Mouse (Mus musculus) olfactory bulb, adult 2 months (tissue): ENCODE results near the gene Dcaf11. TPM values are rescaled to one million over a fixed set of nuclear protein-coding genes. Genes with fewer than 3 reads are reported as not detected.
A peak's percentile ranks its signal among the peaks of the same experiment; 100 is the strongest.

Experiments used
- H3K27ac ChIP-seq: fragments of 200-500 bp; 2 replicates; pipeline ENCODE4 v1.5.1; 2012; ENCODE audit warnings: low read depth, low read length; ENCODE audit not compliant: insufficient read depth
- H3K4me1 ChIP-seq: fragments of 200-500 bp; 2 replicates; pipeline ENCODE4 v1.6.1; 2012; ENCODE audit warnings: low read length; ENCODE audit not compliant: control insufficient read depth, insufficient read depth
- H3K4me3 ChIP-seq: fragments of 200-500 bp; 2 replicates; pipeline ENCODE4 v1.5.1; 2012; ENCODE audit warnings: mild to moderate bottlenecking, low read depth, low read length, moderate library complexity; ENCODE audit not compliant: insufficient read depth
- CTCF ChIP-seq: fragments of 200-500 bp; IDR thresholded peaks from 2 replicates; pipeline ENCODE4 v1.5.1; 2012; ENCODE audit warnings: low read depth, mild to moderate bottlenecking, low read length, moderate library complexity; ENCODE audit not compliant: insufficient read depth
- POLR2A ChIP-seq: fragments of 200-500 bp; IDR thresholded peaks from 2 replicates; pipeline ENCODE4 v1.6.1; 2012; ENCODE audit warnings: mild to moderate bottlenecking, low read depth, low read length, moderate library complexity; ENCODE audit not compliant: insufficient read depth
- WGBS: fragments of 180-500 bp; shearing (Covaris S2); methylation state at CpG from one replicate; pipeline ENCODE4 v1.1.7; 2018; 5-methylcytosine and 5-hydroxymethylcytosine counted together
- polyA plus RNA-seq: library from polyadenylated mRNA; stranded (reverse); fragments of >200 nt; gene quantifications from 2 replicates; pipeline ENCODE4 v1.2.4, GENCODE M21; 2012; ENCODE audit warnings: low replicate concordance; ENCODE audit not compliant: missing spikeins, insufficient read depth, insufficient read length

Gene Dcaf11
- polyA plus RNA-seq, 1 experiment: not detected

DNA sequence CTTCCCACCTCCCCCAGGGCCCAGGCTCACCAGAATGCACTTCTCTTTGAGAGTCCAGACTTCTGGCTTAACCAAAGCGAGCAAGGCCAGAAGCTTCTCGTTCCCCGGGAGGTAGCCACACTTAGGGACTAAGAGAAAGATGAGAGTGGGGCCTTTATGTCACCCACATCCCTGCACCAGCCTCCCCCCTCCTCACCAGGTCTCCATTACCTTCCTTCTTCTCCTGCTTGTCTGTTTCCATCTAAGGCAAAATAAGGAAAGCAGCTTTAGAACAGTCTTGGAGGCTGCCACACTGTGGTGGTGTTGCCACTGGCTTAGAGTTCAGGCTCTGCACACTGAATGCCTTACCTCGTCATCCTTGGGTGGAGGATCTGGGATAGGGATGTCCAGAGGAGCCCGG is 29.5 kb downstream of the Dcaf11 start:
- H3K4me3 ChIP-seq: no peak overlapping the region
- WGBS: 86% methylated on average over 5 of the region's 5 CpGs
- TF ChIP-seq POLR2A: no peak
- no peak for TF ChIP-seq CTCF
- peaks cover 12% of the 10 kb centered on the region for H3K4me1 ChIP-seq
- no peak overlapping the region for H3K27ac ChIP-seq

DNA sequence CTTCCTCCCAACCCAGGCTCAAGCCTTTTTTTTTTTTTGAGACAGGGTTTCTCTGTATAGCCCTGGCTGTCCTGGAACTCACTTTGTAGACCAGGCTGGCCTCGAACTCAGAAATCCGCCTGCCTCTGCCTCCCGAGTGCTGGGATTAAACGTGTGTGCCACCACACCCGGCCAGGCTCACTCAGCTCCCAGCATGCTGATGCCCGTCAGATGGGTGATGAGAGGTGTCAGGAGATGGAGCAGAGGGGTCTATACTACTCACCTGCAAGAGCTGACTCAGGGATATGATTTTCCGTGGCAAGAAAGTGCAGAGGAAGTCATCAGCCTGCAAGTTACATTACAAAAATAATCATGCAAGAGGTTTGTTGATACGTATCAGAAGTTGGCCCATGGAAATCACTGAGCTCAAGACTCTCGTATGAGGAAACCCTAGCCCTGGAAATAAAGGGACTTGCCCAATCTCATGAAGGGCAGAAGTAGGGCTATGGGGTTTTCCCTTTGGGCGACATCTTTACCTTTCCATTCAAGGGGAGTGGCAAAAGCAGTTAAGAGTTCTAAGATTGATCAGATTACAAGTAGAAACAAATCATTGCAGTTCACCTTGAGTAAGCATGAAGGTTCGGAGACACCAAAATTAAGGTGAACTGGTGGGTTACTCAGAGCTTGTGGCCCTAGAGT is 30.1 kb downstream of the Dcaf11 start:
- Histone ChIP-seq H3K4me3 (no peak overlapping the region; the same call in 1 of the 2 replicates), H3K27ac (no peak overlapping the region), H3K4me1 (peaks cover 13% of the 10 kb centered on the region)
- TF ChIP-seq POLR2A (no peak), CTCF (no peak)
- 86% methylated on average over 11 of the region's 11 CpGs for WGBS

DNA sequence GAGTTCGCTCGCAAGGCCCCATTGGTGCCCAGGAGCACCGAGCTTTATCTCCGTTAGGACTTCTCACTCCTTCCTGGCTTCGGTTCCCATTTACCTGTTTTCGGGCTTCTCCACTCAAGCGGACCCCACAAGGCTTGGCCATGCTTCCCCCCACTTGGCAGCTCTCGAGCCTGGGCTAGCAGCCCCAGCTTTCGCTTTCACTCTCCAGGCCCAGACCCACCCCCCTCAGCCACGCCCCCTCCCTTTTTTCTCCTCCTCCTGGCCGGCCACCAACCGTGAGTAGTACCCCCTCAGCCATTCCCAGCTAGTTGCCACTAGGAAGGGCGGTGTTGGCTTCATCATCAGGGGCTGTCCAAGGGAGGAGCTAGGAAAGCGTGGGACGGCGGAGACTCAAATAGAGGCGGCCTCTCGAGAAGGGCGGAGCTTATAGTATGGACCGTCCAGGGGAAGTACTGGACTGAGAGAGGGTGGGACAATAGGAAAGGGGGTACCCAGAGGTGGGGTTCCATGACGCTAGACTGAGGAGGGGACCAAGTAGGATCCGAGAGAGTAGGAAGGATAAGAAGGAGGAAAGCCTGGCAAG is 31.0 kb downstream of the Dcaf11 start, which contains the start of gene Psme2:
Gene Psme2, minus strand, starts transcription at position 366 of the 583 bp plus-strand sequence.
- TF ChIP-seq CTCF: no peak
- TF ChIP-seq POLR2A: no peak; the same call in 1 of the 2 replicates
- Histone ChIP-seq H3K4me1 (peaks cover 9% of the 10 kb centered on the region; the same call in 1 of the 2 replicates), H3K27ac (peak within 1 kb of the TSS; percentile 72), H3K4me3 (peak within 1 kb of the TSS; percentile 69)
- WGBS: under 1% methylated on average over 22 of the region's 22 CpGs

DNA sequence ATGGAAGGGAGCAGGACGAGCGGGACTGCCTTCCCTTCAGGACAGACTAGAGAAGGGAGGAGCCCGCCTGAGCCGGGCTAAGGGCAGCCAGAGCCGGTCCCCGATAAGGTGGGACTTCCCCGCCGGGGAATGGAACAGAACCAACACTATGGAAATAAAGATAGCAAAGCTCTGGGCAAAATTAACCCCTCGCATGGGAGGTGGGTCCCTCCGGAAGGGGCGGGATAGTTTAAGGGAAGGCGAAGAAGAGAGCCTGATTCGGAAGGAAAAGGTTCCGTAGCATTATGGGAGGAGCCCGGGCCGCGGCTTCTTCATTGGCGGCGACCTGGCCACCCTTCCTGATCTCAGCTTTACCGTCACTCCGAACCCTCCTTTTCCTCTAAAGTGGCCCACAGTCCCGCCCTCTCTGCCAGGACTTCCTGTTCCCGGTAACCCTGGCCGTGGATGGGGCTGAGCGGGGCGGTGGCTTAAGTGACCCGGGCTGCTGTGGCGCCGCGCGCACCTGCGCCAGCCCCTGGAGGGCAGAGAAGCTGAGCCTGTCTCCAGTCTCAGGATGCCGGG is 31.6 kb downstream of the Dcaf11 start, which contains the start of gene Rnf31:
Gene Rnf31, plus strand, starts transcription at position 378 of the 561 bp plus-strand sequence.
- TF ChIP-seq CTCF: 0 out of 2 replicates have a peak, but pooled peaks have one; percentile 12
- TF ChIP-seq POLR2A: peak; percentile 24; the same call in 1 of the 2 replicates
- under 1% methylated on average over 33 of the region's 33 CpGs for WGBS
- Histone ChIP-seq H3K4me1 (peaks cover 9% of the 10 kb centered on the region; the same call in 1 of the 2 replicates), H3K27ac (peak within 1 kb of the TSS; percentile 72), H3K4me3 (peak within 1 kb of the TSS; percentile 69)

DNA sequence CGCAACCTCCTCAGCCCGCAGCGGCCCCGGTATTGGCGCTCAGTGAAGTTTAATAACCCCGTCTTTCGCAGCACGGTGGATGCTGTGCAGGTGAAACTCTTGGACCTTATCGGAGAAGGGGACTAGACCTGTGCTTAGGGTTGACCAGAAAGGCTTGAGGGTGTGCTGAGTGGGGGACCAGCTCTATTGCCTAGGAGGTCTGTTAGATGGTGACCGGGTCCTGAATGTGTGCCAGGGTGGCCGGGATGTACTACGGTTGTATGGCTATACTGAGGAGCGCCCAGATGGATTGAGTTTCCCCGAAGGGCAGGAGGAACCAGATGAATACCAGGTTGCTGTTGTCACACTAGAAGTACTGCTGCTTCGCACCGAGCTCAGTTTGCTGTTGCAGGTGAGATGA is 32.4 kb downstream of the Dcaf11 start:
- 2% methylated on average over 16 of the region's 16 CpGs for WGBS
- Histone ChIP-seq H3K4me3 (peak overlapping the region; percentile 69), H3K27ac (no peak overlapping the region), H3K4me1 (peaks cover 9% of the 10 kb centered on the region; the same call in 1 of the 2 replicates)
- TF ChIP-seq CTCF (no peak), POLR2A (no peak)

DNA sequence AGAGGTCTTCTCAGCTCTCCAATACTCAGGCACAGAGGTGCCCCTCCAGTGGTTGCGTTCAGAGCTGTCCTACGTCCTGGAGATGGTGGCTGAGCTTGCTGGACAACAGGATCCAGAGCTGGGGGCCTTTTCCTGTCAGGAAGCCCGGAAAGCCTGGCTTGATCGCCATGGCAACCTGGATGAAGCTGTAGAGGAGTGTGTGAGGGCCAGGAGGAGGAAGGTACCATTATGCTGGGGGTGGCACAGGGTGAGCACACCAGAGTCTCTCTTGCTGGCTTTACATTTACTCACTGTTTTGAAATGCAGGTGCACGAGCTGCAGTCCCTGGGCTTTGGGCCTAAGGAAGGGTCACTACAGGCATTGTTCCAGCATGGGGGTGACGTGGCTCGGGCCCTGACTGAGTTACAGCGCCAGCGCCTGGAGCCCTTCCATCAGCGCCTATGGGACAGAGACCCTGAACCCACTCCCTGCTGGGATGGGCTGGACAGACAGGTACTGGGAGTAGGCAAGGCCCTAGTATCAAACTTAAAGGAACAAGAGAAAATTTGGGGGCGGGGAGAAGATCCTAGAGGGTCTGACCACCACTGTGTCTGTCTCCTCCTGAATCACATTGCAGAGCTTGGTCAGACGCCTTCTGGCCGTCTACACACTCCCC is 36.4 kb downstream of the Dcaf11 start:
- H3K27ac ChIP-seq: no peak overlapping the region

DNA sequence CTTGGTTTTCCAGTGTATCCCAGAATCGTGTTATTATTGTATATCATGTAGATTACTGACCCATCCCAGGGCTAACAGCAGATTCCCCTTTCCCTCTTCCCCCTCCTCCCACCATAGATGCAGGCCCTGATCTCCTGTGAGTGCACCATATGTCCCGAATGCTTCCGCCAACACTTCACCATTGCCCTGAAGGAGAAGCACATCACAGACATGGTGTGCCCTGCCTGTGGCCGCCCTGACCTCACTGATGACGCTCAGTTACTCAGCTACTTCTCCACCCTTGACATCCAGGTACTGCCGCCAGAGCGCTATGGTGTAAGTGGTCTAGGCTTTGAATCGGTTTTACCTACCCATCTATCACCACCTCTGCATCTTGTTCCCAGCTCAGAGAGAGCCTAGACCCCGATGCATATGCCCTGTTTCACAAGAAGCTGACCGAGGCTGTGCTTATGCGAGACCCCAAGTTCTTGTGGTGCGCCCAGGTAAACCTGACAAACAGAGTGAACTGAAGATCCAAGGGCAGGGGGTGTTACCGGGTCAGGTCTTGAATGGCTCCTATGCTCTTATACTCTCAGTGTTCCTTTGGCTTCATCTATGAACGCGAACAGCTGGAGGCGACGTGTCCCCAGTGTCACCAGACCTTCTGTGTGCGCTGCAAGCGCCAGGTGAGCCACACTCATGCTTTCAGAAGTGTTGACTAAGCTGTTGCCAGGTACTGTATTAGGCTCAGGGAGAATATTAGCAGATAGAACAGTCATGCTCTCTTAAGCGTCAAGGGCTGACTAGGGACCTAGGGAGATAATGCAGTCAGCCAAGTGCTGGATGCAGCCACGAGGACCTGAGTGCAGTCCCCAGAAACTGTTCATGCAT is 39.0 kb downstream of the Dcaf11 start:
- 95% methylated on average over 21 of the region's 21 CpGs for WGBS
- H3K27ac ChIP-seq: no peak overlapping the region
- H3K4me3 ChIP-seq: no peak overlapping the region
- TF ChIP-seq POLR2A (no peak), CTCF (no peak)
- peaks cover 6% of the 10 kb centered on the region for H3K4me1 ChIP-seq

More for the DNA sequence above, 36.4 kb downstream of the Dcaf11 start:
- TF ChIP-seq CTCF (no peak), POLR2A (no peak)
- H3K4me3 ChIP-seq: no peak overlapping the region
- 71% methylated on average over 13 of the region's 13 CpGs for WGBS
- peaks cover 9% of the 10 kb centered on the region; the same call in 1 of the 2 replicates for H3K4me1 ChIP-seq

DNA sequence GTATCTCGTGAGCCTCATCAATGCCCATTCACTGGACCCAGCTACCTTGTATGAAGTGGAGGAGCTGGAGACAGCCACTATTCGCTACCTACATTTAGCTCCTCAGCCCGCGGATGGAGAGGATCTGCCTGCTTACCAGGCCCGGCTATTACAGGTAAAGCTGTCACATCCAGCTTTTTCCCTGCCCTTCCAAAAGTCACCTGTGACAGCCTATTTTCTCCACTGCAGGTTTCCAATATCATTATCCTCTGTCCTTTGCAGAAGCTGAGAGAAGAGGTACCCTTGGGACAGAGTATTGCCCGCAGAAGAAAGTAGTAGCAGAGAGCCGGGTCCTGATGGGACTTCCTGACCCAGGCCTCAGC is 43.4 kb downstream of the Dcaf11 start, which contains the start of gene Irf9:
Gene Irf9, plus strand, starts transcription at position 301 of the 362 bp plus-strand sequence.
- H3K27ac ChIP-seq: peak within 1 kb of the TSS; percentile 56
- WGBS: 84% methylated on average over 7 of the region's 7 CpGs
- H3K4me3 ChIP-seq: peak within 1 kb of the TSS; percentile 44
- no peak for TF ChIP-seq CTCF
- no peak for TF ChIP-seq POLR2A
- peaks cover 8% of the 10 kb centered on the region for H3K4me1 ChIP-seq
